ENCODE assay signal across 8 mouse cellular contexts in the genomic region with DNA sequence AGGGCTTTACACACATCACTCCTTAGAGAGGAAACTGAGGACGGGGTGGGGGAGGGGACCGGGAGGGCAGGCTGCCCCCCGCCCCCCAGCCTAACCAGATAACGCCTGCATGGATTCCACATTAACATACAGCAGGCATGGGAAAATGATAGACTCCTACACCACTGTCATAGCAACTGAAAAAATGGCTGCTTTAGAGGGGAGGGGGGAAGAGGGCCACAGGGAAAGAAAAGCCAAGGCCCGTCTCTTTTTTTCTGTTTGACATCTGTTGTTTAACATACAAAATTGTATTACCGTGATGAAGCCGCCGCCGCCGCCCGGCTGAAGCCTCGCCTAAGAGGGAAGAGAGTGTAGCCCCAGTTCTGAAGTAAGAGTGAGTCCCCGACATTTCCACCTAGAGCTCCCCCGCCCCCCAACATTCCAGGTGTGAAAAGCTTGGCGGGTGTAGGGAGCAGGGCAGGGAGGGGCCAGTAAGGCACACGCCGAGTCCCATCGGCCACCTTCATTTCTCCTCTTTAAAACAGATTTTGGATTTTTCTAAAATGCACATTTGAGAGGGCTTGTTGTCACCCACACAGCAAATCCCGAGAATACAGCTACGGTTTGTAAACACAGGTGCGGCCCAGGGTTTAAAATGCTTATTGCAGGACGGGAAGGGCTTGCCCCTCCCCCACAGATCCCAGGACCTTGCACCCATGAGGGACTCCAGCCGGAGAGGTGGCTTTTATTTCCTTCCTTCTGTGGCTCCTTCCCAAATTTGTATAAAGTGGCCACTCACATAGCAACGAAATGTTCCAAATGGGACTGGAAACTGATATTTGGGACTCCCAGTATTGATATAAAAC.
DNase-seq lines count a peak whose midpoint lies in the region; ATAC-seq lines count a peak whose summit lies in the region.

No protein-coding gene starts in this region.

- H3K27me3 ChIP-seq in kidney, embryonic 16.5 days (ENCODE audit: insufficient read depth, low read length), result peaks cover 78% of the 10 kb centered on the region
- peaks cover 18% of the 10 kb centered on the region for H3K27me3 ChIP-seq in intestine, embryonic 16.5 days (replicated peaks; ENCODE audit: control insufficient read depth, insufficient read depth, low read length)
- H3K27me3 ChIP-seq in neural tube, embryonic 14.5 days (ENCODE audit: control insufficient read depth, insufficient read depth, low read length), result 0 out of 2 replicates have a peak, but pooled peaks cover 5% of the 10 kb centered on the region

- H3K27ac ChIP-seq in kidney, embryonic 16.5 days (ENCODE audit: low read length), result no peak overlapping the region
- no peak overlapping the region for H3K27ac ChIP-seq in intestine, embryonic 16.5 days (ENCODE audit: low read length)
- no peak overlapping the region for H3K27ac ChIP-seq in neural tube, embryonic 14.5 days (ENCODE audit: low read depth, low read length)

- H3K9me3 ChIP-seq in kidney, embryonic 16.5 days (ENCODE audit: low read length), result peaks cover 6% of the 10 kb centered on the region; the same call in 1 of the 2 replicates
- H3K9me3 ChIP-seq in intestine, embryonic 16.5 days (ENCODE audit: control insufficient read depth, low read length), result no peaks in the 10 kb centered on the region
- no peaks in the 10 kb centered on the region for H3K9me3 ChIP-seq in neural tube, embryonic 14.5 days (ENCODE audit: control insufficient read depth, low read length)

- no peak overlapping the region for H3K9ac ChIP-seq in kidney, embryonic 16.5 days (replicated peaks; ENCODE audit: low read length)
- H3K9ac ChIP-seq in intestine, embryonic 16.5 days (ENCODE audit: low read depth, low read length), result peak overlapping the region; percentile 5; the same call in 1 of the 2 replicates
- H3K9ac ChIP-seq in neural tube, embryonic 14.5 days (replicated peaks; ENCODE audit: low read depth, low read length), result no peak overlapping the region; the same call in 1 of the 2 replicates

- WGBS in kidney, embryonic 16.5 days, result 2% methylated on average over 24 of the region's 24 CpGs
- 5% methylated on average over 24 of the region's 24 CpGs for whole genome bisulfite sequencing in intestine, embryonic 16.5 days
- 2% methylated on average over 24 of the region's 24 CpGs for WGBS in neural tube, embryonic 14.5 days

- no peak for ATAC-seq in kidney, embryonic 16.5 days (ENCODE audit: low FRiP score, low TSS enrichment)
- peak; percentile 44; the same call in 1 of the 2 replicates for ATAC-seq in intestine, embryonic 16.5 days
- ATAC-seq in neural tube, embryonic 14.5 days (ENCODE audit: low read depth), result no peak
- ATAC-seq in megakaryocyte progenitor cell, adult 5-6 weeks (replicated peaks; ENCODE audit: poor library complexity), result no peak

- H3K36me3 ChIP-seq in kidney, embryonic 16.5 days (ENCODE audit: insufficient read depth, low read length), result no peaks in the 10 kb centered on the region
- H3K36me3 ChIP-seq in intestine, embryonic 16.5 days (ENCODE audit: control insufficient read depth, insufficient read depth, low read length), result no peaks in the 10 kb centered on the region
- H3K36me3 ChIP-seq in neural tube, embryonic 14.5 days (ENCODE audit: control insufficient read depth, insufficient read depth, low read length), result no peaks in the 10 kb centered on the region

- peak overlapping the region; percentile 1; the same call in 1 of the 2 replicates for H3K4me3 ChIP-seq in kidney, embryonic 16.5 days (ENCODE audit: low read length)
- peak overlapping the region; percentile 17 for H3K4me3 ChIP-seq in intestine, embryonic 16.5 days (ENCODE audit: low read length)
- no peak overlapping the region for H3K4me3 ChIP-seq in neural tube, embryonic 14.5 days (ENCODE audit: low read depth, low read length)

- DNase-seq in kidney, adult 8-10 months, result no peak
- peak; percentile 71 for DNase-seq in embryo, embryonic 9.5 days (ENCODE audit: extremely low spot score)
- no peak for DNase-seq in testis, postnatal 10 days (ENCODE audit: low spot score)
- DNase-seq in layer of hippocampus, adult 9-11 months, result no peak

- peaks cover 17% of the 10 kb centered on the region for H3K4me1 ChIP-seq in kidney, embryonic 16.5 days (ENCODE audit: insufficient read depth, low read length)
- H3K4me1 ChIP-seq in intestine, embryonic 16.5 days (ENCODE audit: control insufficient read depth, insufficient read depth, low read length), result peaks cover 12% of the 10 kb centered on the region
- peaks cover 13% of the 10 kb centered on the region; the same call in 1 of the 2 replicates for H3K4me1 ChIP-seq in neural tube, embryonic 14.5 days (ENCODE audit: control insufficient read depth, insufficient read depth, low read length)

- no peak overlapping the region; the same call in 1 of the 2 replicates for H3K4me2 ChIP-seq in kidney, embryonic 16.5 days (replicated peaks; ENCODE audit: low read depth, low read length)
- H3K4me2 ChIP-seq in intestine, embryonic 16.5 days (ENCODE audit: low read depth, low read length), result peak overlapping the region; percentile 48
- H3K4me2 ChIP-seq in neural tube, embryonic 14.5 days (ENCODE audit: low read depth, low read length), result peak overlapping the region; percentile 35; the same call in 1 of the 2 replicates
